Mouse (Mus musculus) heart, embryonic 15.5 days (tissue): ENCODE results near the gene Plekhg3. TPM values are rescaled to one million over a fixed set of nuclear protein-coding genes. Genes with fewer than 3 reads are reported as not detected.
A peak's percentile ranks its signal among the peaks of the same experiment; 100 is the strongest.

ENCODE experiments used
- ATAC-seq: fragments of 200-750 bp; cut with Nextera tagmentation; replicated peaks from 2 replicates; pipeline ENCODE4 v1.8.0; 2017; ENCODE audit warnings: low read depth, moderate TSS enrichment; ENCODE audit not compliant: insufficient number of reproducible peaks, insufficient read depth, low FRiP score
- H3K27ac ChIP-seq: fragments of 300-500 bp; sonication (generic); 2 replicates; pipeline ENCODE4 v1.5.1; 2015; ENCODE audit warnings: mild to moderate bottlenecking, inconsistent platforms
- H3K27me3 ChIP-seq: fragments of 300-500 bp; sonication (generic); 2 replicates; pipeline ENCODE4 v1.6.1; 2015; ENCODE audit warnings: inconsistent platforms
- H3K36me3 ChIP-seq: fragments of 300-500 bp; sonication (generic); 2 replicates; pipeline ENCODE4 v1.6.1; 2015; ENCODE audit warnings: mild to moderate bottlenecking, inconsistent platforms
- H3K4me1 ChIP-seq: fragments of 300-500 bp; sonication (generic); replicated peaks from 2 replicates; pipeline ENCODE4 v1.6.1; 2015; ENCODE audit warnings: inconsistent platforms
- H3K4me2 ChIP-seq: fragments of 300-500 bp; sonication (generic); 2 replicates; pipeline ENCODE4 v1.6.1; 2015; ENCODE audit warnings: inconsistent platforms, mild to moderate bottlenecking, moderate library complexity
- H3K4me3 ChIP-seq: fragments of 300-500 bp; sonication (generic); 2 replicates; pipeline ENCODE4 v1.5.1; 2015; ENCODE audit warnings: mild to moderate bottlenecking, inconsistent platforms
- H3K9ac ChIP-seq: fragments of 300-500 bp; sonication (generic); 2 replicates; pipeline ENCODE4 v1.6.1; 2015; ENCODE audit warnings: mild to moderate bottlenecking, inconsistent platforms
- H3K9me3 ChIP-seq: fragments of 300-500 bp; sonication (generic); replicated peaks from 2 replicates; pipeline ENCODE4 v1.6.1; 2016; ENCODE audit warnings: inconsistent platforms
- WGBS: fragments of 180-500 bp; shearing (Covaris S2); methylation state at CpG from one replicate; pipeline ENCODE4 v1.1.7; 2015; ENCODE audit warnings: mixed read lengths; 5-methylcytosine and 5-hydroxymethylcytosine counted together
- polyA plus RNA-seq: library from polyadenylated mRNA; unstranded; fragments of >200 nt; fragmentation: Nextera tagmentation; extraction: Ambion mirVana; gene quantifications from 2 replicates; pipeline ENCODE4 v1.2.1, GENCODE M21; 2015

Plekhg3 gene
- polyA plus RNA-seq, 1 experiment from 2014 or later = 7.1 TPM

DNA sequence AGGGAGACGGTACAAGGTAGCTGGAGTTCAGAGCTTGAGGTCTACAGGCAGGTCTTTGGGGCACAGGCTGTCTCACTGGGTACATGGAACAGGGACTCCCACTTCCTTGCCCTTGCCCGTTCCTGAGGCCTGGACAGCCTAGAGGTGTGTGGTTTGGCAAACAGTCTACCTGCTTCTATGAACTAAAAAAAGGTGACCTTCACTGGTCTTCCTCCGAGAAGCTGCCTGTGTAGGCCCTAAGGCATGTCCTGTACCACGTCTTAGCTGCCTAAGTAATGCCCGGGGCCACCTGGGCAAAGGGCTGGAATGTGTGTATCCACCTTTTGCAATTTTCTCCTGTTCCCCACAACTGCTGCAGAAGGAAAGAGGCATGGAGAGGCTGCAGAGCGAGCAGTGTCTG, 42.7 kb downstream of the Plekhg3 start:
- no peaks in the 10 kb centered on the region for H3K9me3 ChIP-seq
- no peak for ATAC-seq
- no peaks in the 10 kb centered on the region for H3K27me3 ChIP-seq
- H3K9ac ChIP-seq = no peak overlapping the region
- H3K27ac ChIP-seq = no peak overlapping the region
- no peak overlapping the region for H3K4me2 ChIP-seq
- peaks cover 44% of the 10 kb centered on the region for H3K36me3 ChIP-seq
- WGBS = 83% methylated on average over 6 of the region's 6 CpGs
- H3K4me1 ChIP-seq = peaks cover 5% of the 10 kb centered on the region; the same call in 1 of the 2 replicates
- no peak overlapping the region for H3K4me3 ChIP-seq

DNA sequence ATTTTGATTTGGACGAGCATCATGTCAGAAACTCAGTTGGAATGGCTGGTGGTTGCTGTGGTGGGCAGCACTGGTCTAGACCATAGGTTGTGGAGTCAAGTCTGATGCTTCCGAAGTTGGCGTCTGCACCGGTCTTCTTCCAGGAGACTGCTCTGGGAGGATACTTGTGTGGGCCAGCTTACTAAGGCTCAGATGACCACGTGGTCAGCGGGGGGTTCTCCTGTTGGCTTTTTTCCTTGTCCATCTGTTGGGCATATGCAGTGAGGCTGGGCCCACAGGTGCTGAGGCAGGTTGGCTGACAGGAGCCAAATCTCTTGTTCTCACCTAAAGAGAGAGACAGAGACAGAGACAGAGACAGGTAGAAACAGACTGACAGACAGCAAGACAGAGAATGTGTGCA, 44.1 kb downstream of the Plekhg3 start:
- H3K27me3 ChIP-seq = no peaks in the 10 kb centered on the region
- H3K4me3 ChIP-seq = no peak overlapping the region
- no peak overlapping the region for H3K4me2 ChIP-seq
- peaks cover 5% of the 10 kb centered on the region; the same call in 1 of the 2 replicates for H3K4me1 ChIP-seq
- no peaks in the 10 kb centered on the region for H3K9me3 ChIP-seq
- no peak for ATAC-seq
- H3K36me3 ChIP-seq = peaks cover 50% of the 10 kb centered on the region
- 85% methylated on average over 6 of the region's 6 CpGs for WGBS
- no peak overlapping the region for H3K9ac ChIP-seq
- no peak overlapping the region for H3K27ac ChIP-seq

DNA sequence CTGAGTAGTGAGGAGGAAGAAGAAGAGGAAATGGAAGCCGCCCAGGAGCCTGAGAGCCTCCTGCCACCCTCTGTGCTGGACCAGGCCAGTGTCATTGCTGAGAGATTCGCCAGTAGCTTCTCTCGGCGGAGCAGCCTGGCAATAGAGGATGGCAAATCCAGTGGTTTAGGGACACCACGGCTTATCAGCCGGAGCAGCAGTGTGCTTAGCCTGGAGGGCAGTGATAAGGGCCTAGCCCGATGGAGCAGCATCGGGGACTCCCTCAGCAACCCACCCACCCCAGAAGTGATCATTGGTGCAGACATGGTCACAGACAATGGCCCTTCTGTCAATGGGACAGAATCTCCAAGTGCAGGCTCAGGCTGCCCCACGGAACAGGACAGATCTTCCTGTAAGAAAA, 45.4 kb downstream of the Plekhg3 start:
- Histone ChIP-seq H3K4me2 (no peak overlapping the region), H3K27ac (no peak overlapping the region), H3K9me3 (no peaks in the 10 kb centered on the region), H3K9ac (no peak overlapping the region), H3K4me1 (no peaks in the 10 kb centered on the region), H3K27me3 (no peaks in the 10 kb centered on the region), H3K4me3 (no peak overlapping the region), H3K36me3 (peaks cover 47% of the 10 kb centered on the region)
- 68% methylated on average over 9 of the region's 9 CpGs for WGBS
- no peak for ATAC-seq

DNA sequence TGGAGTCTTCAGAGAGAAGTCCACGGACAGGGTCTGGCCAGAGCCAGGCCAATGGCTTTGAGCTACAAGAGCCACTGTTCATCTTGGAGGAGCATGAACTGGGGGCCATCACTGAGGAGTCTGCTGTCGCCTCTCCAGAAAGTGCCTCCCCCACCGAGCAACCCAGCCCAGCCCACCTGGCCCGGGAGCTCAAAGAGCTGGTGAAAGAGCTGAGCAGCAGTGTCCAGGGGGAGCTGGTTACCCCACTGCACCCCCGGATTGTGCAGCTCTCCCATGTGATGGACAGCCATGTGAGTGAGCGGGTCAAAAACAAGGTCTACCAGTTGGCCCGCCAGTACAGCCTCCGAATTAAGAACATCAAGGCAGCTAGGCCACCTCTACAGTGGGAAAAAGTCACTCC, 46.1 kb downstream of the Plekhg3 start:
- peaks cover 2% of the 10 kb centered on the region; the same call in 1 of the 2 replicates for H3K4me1 ChIP-seq
- no peak overlapping the region for H3K27ac ChIP-seq
- WGBS = 93% methylated on average over 8 of the region's 8 CpGs
- no peak for ATAC-seq
- H3K9me3 ChIP-seq = no peaks in the 10 kb centered on the region
- H3K4me2 ChIP-seq = no peak overlapping the region
- H3K9ac ChIP-seq = no peak overlapping the region
- no peak overlapping the region for H3K4me3 ChIP-seq
- peaks cover 47% of the 10 kb centered on the region for H3K36me3 ChIP-seq
- no peaks in the 10 kb centered on the region for H3K27me3 ChIP-seq

DNA sequence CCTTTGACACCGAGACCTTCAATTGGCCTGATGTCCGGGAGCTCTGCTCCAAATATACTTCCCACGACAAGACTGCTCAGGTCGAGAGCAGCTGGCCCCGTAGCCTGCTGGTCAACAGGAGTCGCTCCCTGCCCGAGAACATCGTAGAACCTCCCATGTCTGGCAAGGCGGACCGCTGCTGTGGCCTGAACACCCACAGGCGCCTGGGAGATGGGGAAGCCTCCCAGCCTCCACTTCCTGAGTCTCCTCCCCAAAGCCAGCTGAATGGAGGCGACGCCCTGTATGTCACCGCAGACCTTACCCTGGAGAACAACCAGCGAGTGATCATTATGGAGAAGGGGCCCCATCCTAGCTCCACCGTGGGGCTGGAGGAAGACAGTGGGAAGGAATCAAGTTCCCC, 47.2 kb downstream of the Plekhg3 start:
- no peaks in the 10 kb centered on the region for H3K9me3 ChIP-seq
- H3K27ac ChIP-seq = no peak overlapping the region
- ATAC-seq = no peak
- H3K36me3 ChIP-seq = peaks cover 42% of the 10 kb centered on the region
- no peak overlapping the region for H3K4me3 ChIP-seq
- no peaks in the 10 kb centered on the region for H3K27me3 ChIP-seq
- peaks cover 12% of the 10 kb centered on the region for H3K4me1 ChIP-seq
- H3K9ac ChIP-seq = no peak overlapping the region
- no peak overlapping the region for H3K4me2 ChIP-seq
- 87% methylated on average over 16 of the region's 16 CpGs for WGBS

DNA sequence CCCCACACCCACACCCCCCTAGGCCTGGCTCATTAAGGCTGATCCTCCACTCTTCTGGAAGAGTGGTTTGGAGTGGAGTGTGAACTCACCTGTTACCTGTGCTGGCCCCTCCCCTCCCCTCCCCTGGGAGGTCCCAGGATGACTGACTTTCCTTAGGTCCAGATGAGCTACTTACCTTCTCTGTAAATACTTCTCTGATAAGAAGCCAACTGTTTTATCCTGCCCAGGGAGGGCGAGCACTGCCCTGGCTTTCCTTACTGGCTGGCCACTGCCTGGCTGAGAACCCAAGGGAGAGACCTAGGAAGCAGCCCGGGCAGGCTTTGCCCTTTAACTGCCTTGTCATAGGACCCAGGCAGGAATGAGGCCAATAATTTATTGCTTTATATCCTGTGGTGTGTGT, 47.8 kb downstream of the Plekhg3 start:
- H3K27ac ChIP-seq = no peak overlapping the region
- peaks cover 39% of the 10 kb centered on the region for H3K36me3 ChIP-seq
- H3K27me3 ChIP-seq = no peaks in the 10 kb centered on the region
- no peak overlapping the region for H3K9ac ChIP-seq
- no peak for ATAC-seq
- peaks cover 18% of the 10 kb centered on the region for H3K4me1 ChIP-seq
- H3K4me3 ChIP-seq = no peak overlapping the region
- no peaks in the 10 kb centered on the region for H3K9me3 ChIP-seq
- 82% methylated on average over 2 of the region's 2 CpGs for WGBS
- no peak overlapping the region for H3K4me2 ChIP-seq

DNA sequence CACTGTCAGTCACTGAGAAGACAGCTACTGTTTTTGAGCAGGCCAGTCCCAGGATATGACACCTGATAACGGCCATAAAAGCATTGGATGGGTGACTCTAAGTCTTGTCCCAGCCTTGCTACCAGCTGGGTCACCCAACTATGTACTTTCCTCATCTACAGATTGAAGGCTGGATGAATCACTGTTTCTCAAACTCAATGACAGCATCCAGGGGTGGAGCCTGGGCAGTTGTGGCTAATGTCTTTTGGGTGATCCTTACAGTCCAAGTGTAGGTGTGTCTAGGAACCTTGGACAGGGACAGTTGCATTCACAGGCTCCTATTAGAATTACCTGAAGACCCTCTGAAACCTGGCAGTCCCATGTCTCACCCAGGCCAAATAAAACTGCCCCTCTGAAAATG, 49.1 kb downstream of the Plekhg3 start:
- no peak overlapping the region for H3K4me2 ChIP-seq
- no peak overlapping the region for H3K9ac ChIP-seq
- no peak overlapping the region for H3K27ac ChIP-seq
- no peaks in the 10 kb centered on the region for H3K9me3 ChIP-seq
- no peaks in the 10 kb centered on the region for H3K27me3 ChIP-seq
- no peak for ATAC-seq
- peaks cover 31% of the 10 kb centered on the region for H3K36me3 ChIP-seq
- 88% methylated on average over 1 of the region's 1 CpGs for WGBS
- peaks cover 20% of the 10 kb centered on the region for H3K4me1 ChIP-seq
- H3K4me3 ChIP-seq = no peak overlapping the region

DNA sequence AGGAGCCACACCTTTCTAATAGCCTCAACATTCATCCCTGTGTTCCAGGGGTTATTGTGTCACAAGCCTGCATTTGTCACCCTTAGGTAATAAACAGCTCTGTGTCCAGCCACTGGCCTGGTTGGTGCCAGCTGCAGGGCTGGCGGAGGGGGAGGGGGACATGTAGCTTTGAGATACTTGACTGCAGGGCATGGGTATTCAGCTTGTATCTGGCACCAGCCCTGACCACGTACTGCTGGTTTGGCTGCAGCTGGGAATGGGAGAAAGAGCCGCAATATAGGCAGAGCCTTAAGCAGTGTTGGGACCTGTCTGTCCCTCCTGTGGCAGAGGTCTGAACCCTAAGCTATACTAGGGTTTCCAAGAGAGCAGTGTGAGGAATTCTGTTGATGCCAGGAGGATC, 51.4 kb downstream of the Plekhg3 start:
- WGBS = 78% methylated on average over 3 of the region's 3 CpGs
- Histone ChIP-seq H3K4me3 (no peak overlapping the region), H3K4me2 (no peak overlapping the region), H3K27ac (peak overlapping the region; percentile 48), H3K9ac (no peak overlapping the region), H3K27me3 (no peaks in the 10 kb centered on the region), H3K4me1 (peaks cover 20% of the 10 kb centered on the region), H3K36me3 (peaks cover 15% of the 10 kb centered on the region), H3K9me3 (no peaks in the 10 kb centered on the region)
- ATAC-seq = no peak

DNA sequence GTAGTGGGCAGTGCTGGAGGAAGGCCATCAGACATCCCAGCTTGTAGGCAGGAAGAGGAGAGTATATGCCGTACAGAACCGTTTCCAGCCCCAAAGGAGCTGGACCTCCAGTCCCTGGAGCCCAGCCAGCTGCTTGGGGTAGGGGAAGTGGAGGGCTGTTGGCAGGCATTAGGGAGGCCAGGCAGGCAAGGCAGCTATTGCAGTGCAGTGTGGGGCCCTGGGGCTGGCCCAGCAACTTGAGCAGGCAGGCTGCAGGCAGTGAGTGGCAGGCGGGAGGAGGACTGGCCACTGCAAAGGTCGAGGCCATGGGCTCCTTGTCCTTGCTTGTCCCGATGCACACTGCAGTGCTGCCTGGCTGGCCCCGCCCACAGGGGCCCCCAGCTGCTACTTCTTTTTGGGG, 52.1 kb downstream of the Plekhg3 start:
- Histone ChIP-seq H3K4me1 (peaks cover 20% of the 10 kb centered on the region), H3K9me3 (no peaks in the 10 kb centered on the region), H3K36me3 (peaks cover 8% of the 10 kb centered on the region), H3K27me3 (no peaks in the 10 kb centered on the region), H3K27ac (peak overlapping the region; percentile 48), H3K9ac (no peak overlapping the region), H3K4me2 (no peak overlapping the region), H3K4me3 (no peak overlapping the region)
- WGBS = 13% methylated on average over 6 of the region's 6 CpGs
- peak; percentile 72 for ATAC-seq

DNA sequence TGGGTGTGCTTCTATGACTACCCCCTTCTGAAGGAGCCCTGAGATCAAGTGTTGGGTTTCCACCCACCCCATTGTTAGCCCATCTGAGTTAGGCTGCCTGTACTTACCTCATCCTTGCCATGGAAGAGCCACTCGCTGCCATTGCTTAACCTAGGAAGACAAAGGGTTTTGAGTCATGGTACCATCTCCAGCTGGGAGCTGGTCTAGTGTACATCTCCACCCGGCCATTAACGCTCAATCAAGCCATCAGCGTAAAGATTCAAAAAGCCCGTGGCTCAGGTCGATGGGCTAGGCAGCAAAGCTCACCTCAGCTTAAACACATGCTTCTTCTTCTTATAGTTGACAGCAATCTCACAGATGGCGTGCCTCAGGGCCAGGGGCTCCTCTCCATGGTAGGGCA, 52.8 kb downstream of the Plekhg3 start:
- no peaks in the 10 kb centered on the region for H3K9me3 ChIP-seq
- H3K27me3 ChIP-seq = no peaks in the 10 kb centered on the region
- no peak overlapping the region for H3K4me2 ChIP-seq
- H3K27ac ChIP-seq = peak overlapping the region; percentile 48; the same call in 1 of the 2 replicates
- H3K36me3 ChIP-seq = 0 out of 2 replicates have a peak, but pooled peaks cover 6% of the 10 kb centered on the region
- peaks cover 20% of the 10 kb centered on the region for H3K4me1 ChIP-seq
- ATAC-seq = no peak
- 88% methylated on average over 7 of the region's 7 CpGs for WGBS
- no peak overlapping the region for H3K4me3 ChIP-seq
- no peak overlapping the region for H3K9ac ChIP-seq

DNA sequence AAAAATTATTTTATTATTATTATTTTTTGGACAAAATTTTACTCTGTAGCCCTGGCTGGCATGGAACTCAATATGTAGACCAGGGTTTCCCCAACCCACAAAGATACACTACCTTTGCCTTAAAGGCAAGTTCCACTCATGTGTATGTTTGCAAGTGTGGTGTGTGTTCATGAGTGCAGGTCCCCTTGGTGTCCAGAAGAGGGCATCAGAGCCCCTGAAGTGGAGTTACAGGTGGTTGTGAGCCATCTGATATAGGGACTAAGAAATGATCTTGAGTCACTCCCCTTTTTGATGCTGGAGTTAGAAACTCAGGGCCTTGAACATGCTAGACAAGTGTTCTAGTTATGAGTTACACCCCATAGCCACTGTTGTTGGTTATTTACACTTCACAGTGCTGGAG, 54.3 kb downstream of the Plekhg3 start:
- H3K36me3 ChIP-seq = no peaks in the 10 kb centered on the region
- H3K9me3 ChIP-seq = no peaks in the 10 kb centered on the region
- H3K4me2 ChIP-seq = no peak overlapping the region
- peaks cover 30% of the 10 kb centered on the region for H3K4me1 ChIP-seq
- H3K4me3 ChIP-seq = no peak overlapping the region
- no peak overlapping the region for H3K9ac ChIP-seq
- H3K27me3 ChIP-seq = no peaks in the 10 kb centered on the region
- no peak overlapping the region for H3K27ac ChIP-seq
- no peak for ATAC-seq

DNA sequence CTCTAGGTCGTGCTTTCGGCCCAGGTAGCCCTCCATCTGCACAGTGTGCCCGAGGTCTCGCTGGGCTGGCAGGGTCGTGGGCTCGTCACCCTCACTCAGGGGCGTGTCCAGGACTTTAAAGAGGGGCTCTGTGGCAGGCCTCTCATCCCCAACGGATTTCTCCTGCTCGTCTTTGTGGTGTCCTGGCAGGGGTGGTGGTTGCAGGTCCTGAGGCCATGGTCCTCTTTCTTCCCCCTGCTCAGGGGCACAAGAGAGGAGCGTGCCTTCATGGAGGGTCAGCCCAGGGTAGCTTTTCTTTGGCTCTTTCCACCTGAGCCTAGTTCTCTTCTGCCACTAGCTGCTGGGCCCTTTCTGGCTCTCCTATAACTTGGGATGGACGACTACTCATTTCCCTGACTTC, 56.7 kb downstream of the Plekhg3 start:
- no peaks in the 10 kb centered on the region for H3K27me3 ChIP-seq
- no peaks in the 10 kb centered on the region for H3K9me3 ChIP-seq
- 70% methylated on average over 11 of the region's 11 CpGs for WGBS
- H3K27ac ChIP-seq = no peak overlapping the region
- peaks cover 32% of the 10 kb centered on the region for H3K4me1 ChIP-seq
- ATAC-seq = no peak
- H3K4me2 ChIP-seq = no peak overlapping the region
- H3K36me3 ChIP-seq = no peaks in the 10 kb centered on the region
- H3K9ac ChIP-seq = no peak overlapping the region
- no peak overlapping the region for H3K4me3 ChIP-seq
